Comparison of ENCODE assay signal across 8 mouse cellular contexts in the genomic region with DNA sequence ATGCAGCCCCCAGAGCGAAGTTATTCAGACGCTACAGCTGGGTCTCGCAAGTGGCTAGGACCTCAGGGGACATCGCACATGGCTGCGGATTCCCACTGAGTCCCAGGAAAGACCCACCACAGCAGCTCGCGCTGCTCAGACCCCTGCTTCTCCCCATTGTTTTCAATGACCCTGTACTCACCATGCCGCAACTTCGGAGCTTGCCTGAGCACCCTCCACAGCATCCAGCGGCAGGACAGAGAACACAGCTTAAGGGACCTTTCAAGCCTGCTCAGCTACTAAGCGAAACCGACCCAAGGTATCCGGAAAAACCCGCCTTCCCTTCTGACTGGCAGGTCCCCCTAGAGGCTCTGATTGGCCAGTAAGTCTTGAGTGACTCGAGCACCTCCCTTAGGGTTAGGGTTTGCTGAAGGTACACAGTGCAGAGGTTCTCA.
DNase-seq lines count a peak whose midpoint lies in the region; ATAC-seq and TF ChIP-seq lines count a peak whose summit lies in the region.

No protein-coding gene starts in this region.

- no peak for TF ChIP-seq CTCF in MEL (IDR thresholded peaks at IDR 0.05 in 2 of 3, conservative IDR thresholded peaks at IDR 0.05 in 1 of 3; ENCODE audit: control insufficient read depth in 1 of 3, insufficient read depth in 1 of 3, low read depth in 2 of 3, low read length in 3 of 3, poor library complexity in 1 of 3, severe bottlenecking in 1 of 3)
- 0 out of 2 replicates have a peak, but pooled peaks have one; percentile 2 for TF ChIP-seq CTCF in intestine, postnatal 0 days (IDR thresholded peaks at IDR 0.05; ENCODE audit: low read depth)
- TF ChIP-seq CTCF in lung, adult 2 months (IDR thresholded peaks at IDR 0.05; ENCODE audit: insufficient read depth, low read length): no peak

- TF ChIP-seq RAD21 in MEL (IDR thresholded peaks at IDR 0.05; ENCODE audit: low read depth, low read length): no peak

- H3K27ac ChIP-seq in MEL (ENCODE audit: control insufficient read depth, low read depth, low read length): no peak overlapping the region
- no peak overlapping the region for H3K27ac ChIP-seq in intestine, postnatal 0 days (ENCODE audit: low read depth, low read length)
- no peak overlapping the region for H3K27ac ChIP-seq in neural tube, embryonic 14.5 days (ENCODE audit: low read depth, low read length)

- H3K36me3 ChIP-seq in MEL (ENCODE audit: control insufficient read depth in 1 of 2, insufficient read depth in 2 of 2, low read length in 2 of 2): peaks cover 0 to 2% of the 10 kb centered on the region in 2 experiments; a peak in 1 of 4 replicates
- no peaks in the 10 kb centered on the region for H3K36me3 ChIP-seq in intestine, postnatal 0 days (ENCODE audit: control insufficient read depth, insufficient read depth)
- H3K36me3 ChIP-seq in neural tube, embryonic 14.5 days (ENCODE audit: control insufficient read depth, insufficient read depth, low read length): no peaks in the 10 kb centered on the region

- H3K4me2 ChIP-seq in intestine, postnatal 0 days (replicated peaks; ENCODE audit: low read depth): peak overlapping the region; percentile 69
- H3K4me2 ChIP-seq in neural tube, embryonic 14.5 days (ENCODE audit: low read depth, low read length): peak overlapping the region; percentile 44

- no peaks in the 10 kb centered on the region for H3K9me3 ChIP-seq in MEL (replicated peaks; ENCODE audit: insufficient read depth, low read length)
- H3K9me3 ChIP-seq in intestine, postnatal 0 days (ENCODE audit: control insufficient read depth): no peaks in the 10 kb centered on the region
- H3K9me3 ChIP-seq in neural tube, embryonic 14.5 days (ENCODE audit: control insufficient read depth, low read length): no peaks in the 10 kb centered on the region; the same call in 1 of the 2 replicates

- peak overlapping the region; percentile 71 for H3K9ac ChIP-seq in MEL (ENCODE audit: control insufficient read depth, low read depth, low read length, poor library complexity, severe bottlenecking)
- no peak overlapping the region; the same call in 1 of the 2 replicates for H3K9ac ChIP-seq in intestine, postnatal 0 days (ENCODE audit: low read depth, low read length)
- H3K9ac ChIP-seq in neural tube, embryonic 14.5 days (replicated peaks; ENCODE audit: low read depth, low read length): no peak overlapping the region

- peak; percentile 93 for DNase-seq in MEL (ENCODE audit: low read depth, low spot score)
- DNase-seq in c-Kit-positive CD71-negative TER-119-negative erythroid progenitor cells, embryonic 14.5 days (ENCODE audit: low read depth): peak; percentile 30
- peak; percentile 96 for DNase-seq in heart, adult 11 months
- DNase-seq in lung, adult 2 months: peak; percentile 55
- peak; percentile 72 for DNase-seq in thymus, postnatal 25 days
- DNase-seq in layer of hippocampus, postnatal 14 days (ENCODE audit: low spot score in 2 of 2): no peak

- H3K4me1 ChIP-seq in MEL (ENCODE audit: control insufficient read depth in 1 of 2, insufficient read depth in 2 of 2, low read length in 2 of 2): 0 out of 4 replicates have a peak, but pooled peaks cover 0 to 4% of the 10 kb centered on the region in 2 experiments
- H3K4me1 ChIP-seq in intestine, postnatal 0 days (replicated peaks; ENCODE audit: control insufficient read depth, insufficient read depth, low read length): no peaks in the 10 kb centered on the region
- no peaks in the 10 kb centered on the region; the same call in 1 of the 2 replicates for H3K4me1 ChIP-seq in lung, adult 2 months (ENCODE audit: control insufficient read depth, insufficient read depth, low read length)
- no peaks in the 10 kb centered on the region for H3K4me1 ChIP-seq in neural tube, embryonic 14.5 days (ENCODE audit: control insufficient read depth, insufficient read depth, low read length)

- peak overlapping the region; percentile 74 to 95 for H3K4me3 ChIP-seq in MEL (ENCODE audit: control insufficient read depth in 1 of 2, insufficient read depth in 1 of 2, low read depth in 2 of 2, low read length in 2 of 2)
- peak overlapping the region; percentile 40 for H3K4me3 ChIP-seq in intestine, postnatal 0 days (ENCODE audit: low read depth, low read length)
- peak overlapping the region; percentile 54 for H3K4me3 ChIP-seq in lung, adult 2 months (replicated peaks; ENCODE audit: extremely low read depth, low read depth, low read length)
- H3K4me3 ChIP-seq in neural tube, embryonic 14.5 days (ENCODE audit: low read depth, low read length): peak overlapping the region; percentile 26

- peak; percentile 51 to 73; a peak in 2 of 4 replicates for TF ChIP-seq POLR2A in MEL (IDR thresholded peaks at IDR 0.05; ENCODE audit: control insufficient read depth in 1 of 2, insufficient read depth in 1 of 2, low read depth in 1 of 2, low read length in 2 of 2, poor library complexity in 1 of 2)
- no peak for TF ChIP-seq POLR2A in lung, adult 2 months (IDR thresholded peaks at IDR 0.05; ENCODE audit: borderline replicate concordance, extremely low read depth, low read depth, low read length)

- peak; percentile 86 for ATAC-seq in intestine, postnatal 0 days
- ATAC-seq in neural tube, embryonic 14.5 days (ENCODE audit: low read depth): peak; percentile 61; the same call in 1 of the 2 replicates

- no peaks in the 10 kb centered on the region for H3K27me3 ChIP-seq in MEL (ENCODE audit: control insufficient read depth in 1 of 2, insufficient read depth in 2 of 2, low read length in 2 of 2)
- H3K27me3 ChIP-seq in intestine, postnatal 0 days (replicated peaks; ENCODE audit: control insufficient read depth, insufficient read depth, low read length): no peaks in the 10 kb centered on the region
- H3K27me3 ChIP-seq in neural tube, embryonic 14.5 days (ENCODE audit: control insufficient read depth, insufficient read depth, low read length): no peaks in the 10 kb centered on the region

- WGBS in intestine, postnatal 0 days: 5% methylated on average over 15 of the region's 15 CpGs
- 2% methylated on average over 15 of the region's 15 CpGs for WGBS in lung, adult 2 months
- WGBS in neural tube, embryonic 14.5 days: 15% methylated on average over 15 of the region's 15 CpGs

- 0 out of 2 replicates have a peak, but pooled peaks cover 2% of the 10 kb centered on the region for H3K79me2 ChIP-seq in MEL (ENCODE audit: control insufficient read depth, insufficient read depth, low read length, poor library complexity)

- no peak for TF ChIP-seq EP300 in MEL (IDR thresholded peaks at IDR 0.05; ENCODE audit: low read depth in 1 of 2, low read length in 2 of 2)

TF ChIP-seq in MEL, 35 proteins besides CTCF, POLR2A, EP300 and RAD21:
- TF ChIP-seq ETS1 (IDR thresholded peaks at IDR 0.05; ENCODE audit: low read depth, low read length) (no peak), MAZ (IDR thresholded peaks at IDR 0.05; ENCODE audit: low read depth, low read length) (no peak), MEF2A (IDR thresholded peaks at IDR 0.05; ENCODE audit: extremely low read depth, insufficient replicate concordance, low read depth, low read length, poor library complexity, severe bottlenecking) (no peak), BHLHE40 (IDR thresholded peaks at IDR 0.05; ENCODE audit: borderline replicate concordance, low read depth, low read length) (no peak), RCOR1 (IDR thresholded peaks at IDR 0.05; ENCODE audit: low read depth, low read length) (no peak), HCFC1 (IDR thresholded peaks at IDR 0.05; ENCODE audit: low read depth, low read length) (0 out of 2 replicates have a peak, but pooled peaks have one; percentile 38), NELFE (IDR thresholded peaks at IDR 0.05; ENCODE audit: low read depth, low read length) (peak; percentile 51), ELF1 (IDR thresholded peaks at IDR 0.05; ENCODE audit: low read depth, low read length) (peak; percentile 57; the same call in 1 of the 2 replicates), POLR2AphosphoS2 (IDR thresholded peaks at IDR 0.05; ENCODE audit: low read length) (no peak), MYC (IDR thresholded peaks at IDR 0.05; ENCODE audit: low read depth, low read length) (no peak), MXI1 (IDR thresholded peaks at IDR 0.05; ENCODE audit: low read depth, low read length) (peak; percentile 55), MAFK (IDR thresholded peaks at IDR 0.05; ENCODE audit: borderline replicate concordance, low read depth, low read length) (no peak), SIN3A (IDR thresholded peaks at IDR 0.05; ENCODE audit: low read length) (peak; percentile 41), CHD1 (IDR thresholded peaks at IDR 0.05; ENCODE audit: low read depth, low read length) (no peak), USF1 (IDR thresholded peaks at IDR 0.05; ENCODE audit: low read depth, low read length) (no peak), TBP (IDR thresholded peaks at IDR 0.05; ENCODE audit: low read depth, low read length) (0 out of 2 replicates have a peak, but pooled peaks have one; percentile 65), UBTF (IDR thresholded peaks at IDR 0.05; ENCODE audit: borderline replicate concordance, insufficient read depth, low read depth, low read length) (no peak)

Comparison
In these comparisons a context has a peak if more than half of its experiments do, and no peak if none do; other contexts are left out.
1. DNase-seq: peak in MEL (single experiment), c-Kit-positive CD71-negative TER-119-negative erythroid progenitor cells, embryonic 14.5 days (single experiment), heart, adult 11 months (single experiment), lung, adult 2 months (single experiment) and thymus, postnatal 25 days (single experiment); none in layer of hippocampus, postnatal 14 days (0 of 2).
2. H3K4me3 ChIP-seq: peak in every context shown above with its lines; median percentile 84 in MEL; 54 in lung, adult 2 months; 40 in intestine, postnatal 0 days; 26 in neural tube, embryonic 14.5 days.